Mouse (Mus musculus) thymus, adult 2 months (tissue): ENCODE data around the gene Cd68.

ENCODE experiments used
- CTCF ChIP-seq: fragments of 200-500 bp; IDR thresholded peaks from 2 replicates; pipeline ENCODE4 v1.5.1; 2012; ENCODE audit warnings: mild to moderate bottlenecking, control low read depth, low read length, moderate library complexity, borderline replicate concordance; ENCODE audit not compliant: control insufficient read depth, poor library complexity, insufficient read depth; ENCODE audit errors: extremely low read depth
- POLR2A ChIP-seq: fragments of 200-500 bp; IDR thresholded peaks from 2 replicates; pipeline ENCODE4 v1.6.1; 2012; ENCODE audit warnings: mild to moderate bottlenecking, low read length, control low read depth, moderate library complexity; ENCODE audit not compliant: control insufficient read depth, poor library complexity, insufficient read depth; ENCODE audit errors: extremely low read depth

- TF ChIP-seq CTCF (no peak), POLR2A (no peak)
These were observed 42.9 kb downstream of the Cd68 start for GRCm38 (mm10) chr11:69623006-69623405.
